Mouse (Mus musculus) megakaryocyte, embryonic 14.5 days (primary cell): ENCODE measurements around the gene Pskh1.

Experiments used
- FLI1 ChIP-seq: IDR thresholded peaks from 2 replicates; pipeline ENCODE4 v1.6.1; 2012; ENCODE audit warnings: low read length, inconsistent platforms, mixed read lengths
- GATA1 ChIP-seq: IDR thresholded peaks from 3 replicates; pipeline ENCODE4 v1.6.1; 2012; ENCODE audit warnings: mixed read lengths, low read length, inconsistent platforms, borderline replicate concordance

DNA sequence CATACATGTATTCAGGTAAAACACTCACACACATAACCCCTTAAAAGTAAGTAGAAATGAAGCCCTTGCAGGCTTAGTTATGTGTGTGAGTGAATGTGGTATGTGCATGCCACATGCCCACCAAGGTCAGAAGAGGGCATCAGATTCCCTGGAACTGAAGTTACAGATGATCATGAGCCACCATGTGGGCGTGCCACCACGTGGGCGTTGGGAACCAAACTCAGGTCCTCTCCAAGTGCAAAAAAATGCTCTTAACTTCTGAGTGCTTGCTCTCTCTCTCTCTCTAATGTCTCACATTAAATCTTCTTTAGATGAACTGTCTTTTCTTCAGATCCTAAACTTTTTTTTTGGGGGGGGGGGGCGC, 38.0 kb downstream of the Pskh1 start, which contains the start of gene Psmb10:
- TF ChIP-seq GATA1, result no peak
- TF ChIP-seq FLI1, result no peak
